Mouse (Mus musculus) CD8-positive naive resting alpha-beta T cell, adult 2 months (primary cell): Measurements from ENCODE around the gene Gm10750.
"Not testable (repeated sequence)": the region's sequence is repeated elsewhere in the genome, so short reads cannot be mapped to it uniquely, and the experiment has no call there.

ENCODE experiments used
- DNase-seq, 2 experiments: peaks; one replicate each; pipeline ENCODE4 v3.0.0; 2022; ENCODE audit warnings: low read depth in 2 of 2, low spot score in 2 of 2

Gene Gm10750

GRCm38 (mm10) chr2:149017137-149017536 is at the start of gene Gm10750:
Gm10750 (minus strand) TSS chr2:149017237.
- not testable (repeated sequence) for DNase-seq

GRCm38 (mm10) chr2:149004826-149005225 is 12.2 kb downstream of the Gm10750 start:
- no peak for DNase-seq

- no peak for DNase-seq
Measured at GRCm38 (mm10) chr2:149003151-149003550, 13.9 kb downstream of the Gm10750 start, which contains the start of gene Gm1330. Gm1330 (minus strand) TSS chr2:149003251.

GRCm38 (mm10) chr2:148995133-148995532 is 21.9 kb downstream of the Gm10750 start:
- DNase-seq, result no peak
